Mouse (Mus musculus) heart, postnatal 0 days (tissue): ENCODE data around the gene C3.

ENCODE experiments used
- CTCF ChIP-seq: IDR thresholded peaks from 2 replicates; pipeline ENCODE4 v1.5.1; 2016; ENCODE audit warnings: antibody characterized with exemption, control low read depth, low read depth
- EP300 ChIP-seq: IDR thresholded peaks from 2 replicates; pipeline ENCODE4 v1.6.1; 2016; ENCODE audit warnings: antibody characterized with exemption, low read depth

DNA sequence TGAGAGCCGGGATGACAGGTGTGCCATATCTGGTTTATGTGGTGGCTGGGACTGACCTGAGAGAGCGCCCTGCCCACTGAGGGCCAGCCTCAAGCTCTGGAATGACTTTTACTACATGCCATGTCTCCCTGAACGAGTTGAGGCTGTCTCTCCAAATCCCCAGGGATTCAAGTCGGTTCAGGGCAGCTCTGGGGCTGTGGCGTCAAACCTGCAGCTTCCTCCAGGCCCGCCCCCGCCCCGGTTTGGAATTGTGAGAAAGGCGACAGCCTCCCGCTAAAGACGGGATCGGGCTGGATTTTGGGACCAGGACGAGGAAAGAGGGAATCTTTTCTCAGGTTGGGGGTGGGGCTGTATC, 48.0 kb upstream of the C3 start:
- TF ChIP-seq CTCF (no peak), EP300 (no peak)
